Mouse (Mus musculus) ES-E14 (cell line): Measurements from ENCODE around the gene Toe1.

Experiments
- CHD2 ChIP-seq: IDR thresholded peaks from 2 replicates; pipeline ENCODE4 v1.6.1; 2014; ENCODE audit warnings: mild to moderate bottlenecking, low read depth, low read length, inconsistent platforms
- HCFC1 ChIP-seq: IDR thresholded peaks from 2 replicates; pipeline ENCODE4 v1.6.1; 2012; ENCODE audit warnings: low read length, inconsistent platforms, borderline replicate concordance; ENCODE audit not compliant: insufficient read depth

DNA sequence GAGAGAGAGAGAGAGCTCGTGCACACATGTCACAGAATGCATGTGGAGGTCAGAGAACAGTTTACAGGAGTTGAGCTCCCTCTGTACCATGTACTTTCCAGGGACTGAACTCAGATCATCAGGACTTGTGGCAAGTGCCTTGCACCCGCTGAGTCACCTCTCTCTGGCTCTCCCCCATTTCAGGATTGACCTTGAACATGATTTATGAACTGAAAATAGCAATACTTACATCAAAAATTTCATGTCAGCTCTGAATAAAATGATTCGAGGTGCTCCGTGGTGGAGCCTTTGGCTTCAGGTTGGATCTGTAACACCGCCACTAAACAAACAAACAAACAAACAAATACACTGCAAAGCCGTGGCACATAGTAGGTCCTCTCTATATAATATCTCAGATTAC is 33.4 kb upstream of the Toe1 start:
- TF ChIP-seq HCFC1 (no peak), CHD2 (no peak)
